Mouse (Mus musculus): ENCODE measurements around the gene Ifngr2. TPM values are rescaled to one million over a fixed set of nuclear protein-coding genes. Genes with fewer than 3 reads are reported as not detected.

Gene Ifngr2
- polyA plus RNA-seq, 1 experiment from 2014 or later: 50.2 TPM

GRCm38 (mm10) chr16:91571105-91571504, 24.2 kb downstream of the Ifngr2 start:
- no peak for ATAC-seq (ENCODE audit: borderline replicate concordance, extremely low read depth, low FRiP score, low TSS enrichment)
- H3K9me3 ChIP-seq: no peaks in the 10 kb centered on the region
- no peak overlapping the region for H3K9ac ChIP-seq
- no peak overlapping the region for H3K4me2 ChIP-seq
- no peaks in the 10 kb centered on the region for H3K4me1 ChIP-seq
- no peaks in the 10 kb centered on the region for H3K27me3 ChIP-seq
- no peak overlapping the region for H3K4me3 ChIP-seq
- WGBS: 37% methylated on average over 3 of the region's 3 CpGs
- H3K27ac ChIP-seq: no peak overlapping the region
- peaks cover 4% of the 10 kb centered on the region; the same call in 1 of the 2 replicates for H3K36me3 ChIP-seq

GRCm38 (mm10) chr16:91575151-91575550, 28.3 kb downstream of the Ifngr2 start:
- Histone ChIP-seq H3K9ac (no peak overlapping the region), H3K36me3 (peaks cover 4% of the 10 kb centered on the region; the same call in 1 of the 2 replicates), H3K4me3 (no peak overlapping the region), H3K27me3 (no peaks in the 10 kb centered on the region), H3K27ac (no peak overlapping the region), H3K9me3 (no peaks in the 10 kb centered on the region), H3K4me2 (no peak overlapping the region), H3K4me1 (no peaks in the 10 kb centered on the region)
- 71% methylated on average over 13 of the region's 13 CpGs for WGBS
- ATAC-seq (ENCODE audit: borderline replicate concordance, extremely low read depth, low FRiP score, low TSS enrichment): no peak

- ATAC-seq (ENCODE audit: borderline replicate concordance, extremely low read depth, low FRiP score, low TSS enrichment): no peak
- H3K27ac ChIP-seq: no peak overlapping the region
- H3K4me3 ChIP-seq: no peak overlapping the region
- 77% methylated on average over 14 of the region's 14 CpGs for WGBS
- H3K9me3 ChIP-seq: no peaks in the 10 kb centered on the region
- peaks cover 4% of the 10 kb centered on the region for H3K36me3 ChIP-seq
- H3K9ac ChIP-seq: no peak overlapping the region
- no peak overlapping the region for H3K4me2 ChIP-seq
- no peaks in the 10 kb centered on the region for H3K27me3 ChIP-seq
- H3K4me1 ChIP-seq: no peaks in the 10 kb centered on the region
Observed at GRCm38 (mm10) chr16:91578980-91579720, 32.3 kb downstream of the Ifngr2 start.

GRCm38 (mm10) chr16:91582307-91582706, 35.4 kb downstream of the Ifngr2 start:
- H3K36me3 ChIP-seq: peaks cover 5% of the 10 kb centered on the region
- 71% methylated on average over 2 of the region's 2 CpGs for WGBS

GRCm38 (mm10) chr16:91585617-91586016, 38.7 kb downstream of the Ifngr2 start:
- no peaks in the 10 kb centered on the region for H3K9me3 ChIP-seq
- WGBS: 89% methylated on average over 5 of the region's 5 CpGs
- H3K27ac ChIP-seq: no peak overlapping the region
- H3K36me3 ChIP-seq: peaks cover 5% of the 10 kb centered on the region
- no peak for ATAC-seq (ENCODE audit: borderline replicate concordance, extremely low read depth, low FRiP score, low TSS enrichment)
- H3K27me3 ChIP-seq: no peaks in the 10 kb centered on the region
- no peak overlapping the region for H3K9ac ChIP-seq
- H3K4me2 ChIP-seq: no peak overlapping the region
- no peaks in the 10 kb centered on the region for H3K4me1 ChIP-seq
- no peak overlapping the region for H3K4me3 ChIP-seq

More at GRCm38 (mm10) chr16:91582307-91582706, 35.4 kb downstream of the Ifngr2 start:
- Histone ChIP-seq H3K4me2 (no peak overlapping the region), H3K9ac (no peak overlapping the region), H3K27ac (no peak overlapping the region), H3K4me3 (no peak overlapping the region), H3K9me3 (no peaks in the 10 kb centered on the region), H3K27me3 (no peaks in the 10 kb centered on the region), H3K4me1 (no peaks in the 10 kb centered on the region)
- ATAC-seq (ENCODE audit: borderline replicate concordance, extremely low read depth, low FRiP score, low TSS enrichment): no peak

GRCm38 (mm10) chr16:91586244-91586643, 39.4 kb downstream of the Ifngr2 start:
- H3K4me3 ChIP-seq: no peak overlapping the region
- ATAC-seq (ENCODE audit: borderline replicate concordance, extremely low read depth, low FRiP score, low TSS enrichment): no peak
- H3K36me3 ChIP-seq: peaks cover 5% of the 10 kb centered on the region
- H3K9me3 ChIP-seq: no peaks in the 10 kb centered on the region
- H3K4me1 ChIP-seq: no peaks in the 10 kb centered on the region
- no peaks in the 10 kb centered on the region for H3K27me3 ChIP-seq
- no peak overlapping the region for H3K27ac ChIP-seq
- no peak overlapping the region for H3K4me2 ChIP-seq
- WGBS: 87% methylated on average over 6 of the region's 6 CpGs
- no peak overlapping the region for H3K9ac ChIP-seq

GRCm38 (mm10) chr16:91587730-91588453, 41.0 kb downstream of the Ifngr2 start:
- Histone ChIP-seq H3K27ac (no peak overlapping the region), H3K36me3 (peaks cover 5% of the 10 kb centered on the region), H3K4me2 (no peak overlapping the region), H3K4me3 (no peak overlapping the region), H3K9ac (no peak overlapping the region), H3K9me3 (no peaks in the 10 kb centered on the region), H3K4me1 (peaks cover 10% of the 10 kb centered on the region), H3K27me3 (no peaks in the 10 kb centered on the region)
- WGBS: 61% methylated on average over 6 of the region's 6 CpGs
- no peak for ATAC-seq (ENCODE audit: borderline replicate concordance, extremely low read depth, low FRiP score, low TSS enrichment)

GRCm38 (mm10) chr16:91588703-91589102, 41.8 kb downstream of the Ifngr2 start:
- H3K27ac ChIP-seq: no peak overlapping the region
- WGBS: 83% methylated on average over 3 of the region's 3 CpGs
- H3K9ac ChIP-seq: no peak overlapping the region
- H3K4me3 ChIP-seq: no peak overlapping the region
- peaks cover 18% of the 10 kb centered on the region for H3K4me1 ChIP-seq
- H3K4me2 ChIP-seq: no peak overlapping the region
- H3K27me3 ChIP-seq: no peaks in the 10 kb centered on the region
- no peak for ATAC-seq (ENCODE audit: borderline replicate concordance, extremely low read depth, low FRiP score, low TSS enrichment)
- peaks cover 5% of the 10 kb centered on the region; the same call in 1 of the 2 replicates for H3K36me3 ChIP-seq
- no peaks in the 10 kb centered on the region for H3K9me3 ChIP-seq

GRCm38 (mm10) chr16:91592162-91592561, 45.3 kb downstream of the Ifngr2 start:
- Histone ChIP-seq H3K27ac (no peak overlapping the region), H3K4me2 (no peak overlapping the region), H3K9me3 (no peaks in the 10 kb centered on the region), H3K9ac (no peak overlapping the region), H3K27me3 (no peaks in the 10 kb centered on the region), H3K4me3 (no peak overlapping the region), H3K36me3 (no peaks in the 10 kb centered on the region), H3K4me1 (peaks cover 25% of the 10 kb centered on the region)
- 33% methylated on average over 8 of the region's 8 CpGs for WGBS
- ATAC-seq (ENCODE audit: borderline replicate concordance, extremely low read depth, low FRiP score, low TSS enrichment): no peak; the same call in 1 of the 2 replicates

GRCm38 (mm10) chr16:91593262-91593661, 46.4 kb downstream of the Ifngr2 start:
- H3K4me1 ChIP-seq: peaks cover 28% of the 10 kb centered on the region
- H3K27ac ChIP-seq: no peak overlapping the region
- 68% methylated on average over 3 of the region's 3 CpGs for WGBS
- ATAC-seq (ENCODE audit: borderline replicate concordance, extremely low read depth, low FRiP score, low TSS enrichment): no peak
- H3K27me3 ChIP-seq: no peaks in the 10 kb centered on the region
- H3K9me3 ChIP-seq: no peaks in the 10 kb centered on the region
- H3K4me2 ChIP-seq: no peak overlapping the region
- H3K36me3 ChIP-seq: no peaks in the 10 kb centered on the region
- H3K9ac ChIP-seq: no peak overlapping the region
- no peak overlapping the region for H3K4me3 ChIP-seq

GRCm38 (mm10) chr16:91595076-91595475, 48.2 kb downstream of the Ifngr2 start:
- Histone ChIP-seq H3K27ac (no peak overlapping the region), H3K9me3 (no peaks in the 10 kb centered on the region), H3K9ac (no peak overlapping the region), H3K4me3 (no peak overlapping the region), H3K36me3 (no peaks in the 10 kb centered on the region), H3K27me3 (no peaks in the 10 kb centered on the region; the same call in 1 of the 2 replicates), H3K4me2 (no peak overlapping the region), H3K4me1 (peaks cover 28% of the 10 kb centered on the region)
- 82% methylated on average over 6 of the region's 6 CpGs for WGBS
- ATAC-seq (ENCODE audit: borderline replicate concordance, extremely low read depth, low FRiP score, low TSS enrichment): no peak

- H3K4me3 ChIP-seq: peak overlapping the region; percentile 82
- no peaks in the 10 kb centered on the region for H3K9me3 ChIP-seq
- WGBS: 15% methylated on average over 9 of the region's 9 CpGs
- H3K9ac ChIP-seq: peak overlapping the region; percentile 76; the same call in 1 of the 2 replicates
- H3K27ac ChIP-seq: no peak overlapping the region
- H3K27me3 ChIP-seq: no peaks in the 10 kb centered on the region; the same call in 1 of the 2 replicates
- H3K36me3 ChIP-seq: no peaks in the 10 kb centered on the region
- no peak for ATAC-seq (ENCODE audit: borderline replicate concordance, extremely low read depth, low FRiP score, low TSS enrichment)
- peak overlapping the region; percentile 91 for H3K4me2 ChIP-seq
- peaks cover 28% of the 10 kb centered on the region for H3K4me1 ChIP-seq
Observed at GRCm38 (mm10) chr16:91596397-91596778, 49.5 kb downstream of the Ifngr2 start.
